Mouse (Mus musculus) testis, adult 2 months (tissue): ENCODE results near the gene Tmem255b.

Experiments used
- CTCF ChIP-seq: fragments of 200-500 bp; IDR thresholded peaks from 2 replicates; pipeline ENCODE4 v1.5.1; 2012; ENCODE audit warnings: low read depth, mild to moderate bottlenecking, inconsistent platforms, low read length, moderate library complexity; ENCODE audit not compliant: control insufficient read depth, insufficient read depth, insufficient replicate concordance
- POLR2A ChIP-seq: fragments of 200-500 bp; IDR thresholded peaks from 2 replicates; pipeline ENCODE4 v1.6.1; 2012; ENCODE audit warnings: low read depth, mild to moderate bottlenecking, inconsistent platforms, low read length, moderate library complexity; ENCODE audit not compliant: control insufficient read depth

GRCm38 (mm10) chr8:13466989-13467388, 32.0 kb downstream of the Tmem255b start:
- TF ChIP-seq CTCF (no peak), POLR2A (no peak)
